Mouse (Mus musculus): Measurements from ENCODE around the gene Hist1h4c. TPM values are rescaled to one million over a fixed set of nuclear protein-coding genes. Genes with fewer than 3 reads are reported as not detected.
A peak's percentile ranks its signal among the peaks of the same experiment; 100 is the strongest.
"Not testable (repeated sequence)": the region's sequence is repeated elsewhere in the genome, so short reads cannot be mapped to it uniquely, and the experiment has no call there.

Gene Hist1h4c
- total RNA-seq, 4 experiments from 2014 or later, result 87.8 to 116 (median 99.2) TPM

- DNase-seq (ENCODE audit: low spot score in 2 of 2), result no peak
Measured at GRCm38 (mm10) chr13:23729706-23730105, 31.5 kb upstream of the Hist1h4c start.

- DNase-seq (ENCODE audit: low spot score in 2 of 2), result no peak
Measured at GRCm38 (mm10) chr13:23729192-23729525, 30.9 kb upstream of the Hist1h4c start.

GRCm38 (mm10) chr13:23728472-23729191, 30.4 kb upstream of the Hist1h4c start:
- no peak for DNase-seq (ENCODE audit: low spot score in 2 of 2)

- no peak for DNase-seq (ENCODE audit: low spot score in 2 of 2)
Measured at GRCm38 (mm10) chr13:23725213-23725612, 27.0 kb upstream of the Hist1h4c start.

GRCm38 (mm10) chr13:23724239-23724638, 26.0 kb upstream of the Hist1h4c start:
- no peak for DNase-seq (ENCODE audit: low spot score in 2 of 2)

GRCm38 (mm10) chr13:23717593-23718245, 19.5 kb upstream of the Hist1h4c start:
- not testable (repeated sequence) for DNase-seq (ENCODE audit: low spot score in 2 of 2)

GRCm38 (mm10) chr13:23717176-23717575, 18.9 kb upstream of the Hist1h4c start:
- no peak for DNase-seq (ENCODE audit: low spot score in 2 of 2)

GRCm38 (mm10) chr13:23716261-23717042, 18.2 kb upstream of the Hist1h4c start:
- DNase-seq (ENCODE audit: low spot score in 2 of 2), result no peak

GRCm38 (mm10) chr13:23710374-23711089, 12.3 kb upstream of the Hist1h4c start, which contains the start of gene Hfe:
TSS of gene Hfe (minus strand) at chr13:23710854.
- no peak for DNase-seq (ENCODE audit: low spot score in 2 of 2)

GRCm38 (mm10) chr13:23709714-23710373, 11.6 kb upstream of the Hist1h4c start:
- DNase-seq (ENCODE audit: low spot score in 2 of 2), result no peak

GRCm38 (mm10) chr13:23708654-23709053, 10.4 kb upstream of the Hist1h4c start:
- no peak for DNase-seq (ENCODE audit: low spot score in 2 of 2)

- no peak for DNase-seq (ENCODE audit: low spot score in 2 of 2)
Measured at GRCm38 (mm10) chr13:23708041-23708440, 9.8 kb upstream of the Hist1h4c start.

- no peak for DNase-seq (ENCODE audit: low spot score in 2 of 2)
Measured at GRCm38 (mm10) chr13:23706771-23707170, 8.5 kb upstream of the Hist1h4c start.

GRCm38 (mm10) chr13:23705751-23706356, 7.6 kb upstream of the Hist1h4c start:
- no peak for DNase-seq (ENCODE audit: low spot score in 2 of 2)

- DNase-seq (ENCODE audit: low spot score in 2 of 2), result not testable (repeated sequence)
Measured at GRCm38 (mm10) chr13:23702801-23703200, 4.5 kb upstream of the Hist1h4c start.

- DNase-seq (ENCODE audit: low spot score in 2 of 2), result no peak
Measured at GRCm38 (mm10) chr13:23702220-23702619, 4.0 kb upstream of the Hist1h4c start.

- peak; percentile 34 to 41 for DNase-seq (ENCODE audit: low spot score in 2 of 2)
Measured at GRCm38 (mm10) chr13:23700786-23701520, 2.7 kb upstream of the Hist1h4c start.

GRCm38 (mm10) chr13:23699767-23700166, 1.5 kb upstream of the Hist1h4c start:
- no peak for DNase-seq (ENCODE audit: low spot score in 2 of 2)

- no peak for DNase-seq (ENCODE audit: low spot score in 2 of 2)
Measured at GRCm38 (mm10) chr13:23698996-23699395, 742 bp upstream of the Hist1h4c start.

Measured in left cerebral cortex, adult 8-10 months (tissue).